Mouse (Mus musculus): ENCODE data around the gene Tmcc1. TPM values are rescaled to one million over a fixed set of nuclear protein-coding genes. Genes with fewer than 3 reads are reported as not detected.

Gene Tmcc1
- total RNA-seq (2023), result 100 to 1,000 TPM; 163 to 174 TPM

DNA sequence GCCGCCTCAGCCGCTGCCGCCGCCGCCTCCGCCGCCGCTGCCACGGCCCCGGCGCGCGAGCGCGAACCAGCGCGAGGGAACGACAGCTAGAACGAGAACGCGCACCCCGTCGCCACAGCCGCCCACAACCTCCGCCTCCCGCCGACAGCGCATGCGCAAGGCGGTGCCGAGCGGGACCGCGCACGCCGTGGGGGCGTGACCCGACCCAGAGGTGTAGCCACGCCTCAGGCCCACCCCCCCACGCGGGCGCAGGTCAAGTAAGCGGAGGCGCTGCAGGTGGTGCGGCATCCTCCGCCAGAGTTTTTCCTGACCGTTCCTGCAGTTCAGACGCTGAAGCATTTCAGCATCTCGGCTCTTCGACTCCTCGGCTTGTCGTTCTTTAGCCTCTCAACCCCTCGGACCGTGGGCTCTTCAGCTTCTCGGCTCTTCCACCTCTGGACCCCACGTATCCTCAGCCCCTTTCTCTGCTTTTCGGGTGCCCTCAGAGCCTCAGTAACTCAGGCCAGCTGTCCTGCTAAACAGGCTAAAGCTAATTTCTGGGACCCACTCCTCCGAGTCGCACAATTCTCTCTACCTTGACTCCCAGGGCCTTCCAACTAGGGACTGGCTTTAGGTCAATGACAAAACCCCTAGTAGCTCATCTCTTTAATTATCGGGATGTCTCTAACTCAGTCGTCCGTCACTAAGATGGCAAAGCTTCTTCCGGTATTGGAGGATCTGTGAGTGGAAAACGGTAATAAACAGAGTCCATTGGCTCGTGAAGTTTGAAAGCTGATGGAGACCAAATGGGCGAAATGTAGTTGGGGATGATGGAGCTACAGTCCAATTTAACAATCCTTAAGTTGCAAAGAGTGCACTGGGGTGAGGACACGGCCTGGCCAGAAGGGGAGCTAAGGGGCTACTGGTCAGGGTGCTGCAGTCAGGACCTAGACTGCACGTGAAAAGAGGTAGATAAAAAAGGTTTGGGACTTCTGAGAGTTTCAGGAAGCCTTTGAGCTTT, at the start of gene Tmcc1:
Gene Tmcc1 (minus strand): TSS at position 93 of the 1,000 bp plus-strand sequence.

DNA sequence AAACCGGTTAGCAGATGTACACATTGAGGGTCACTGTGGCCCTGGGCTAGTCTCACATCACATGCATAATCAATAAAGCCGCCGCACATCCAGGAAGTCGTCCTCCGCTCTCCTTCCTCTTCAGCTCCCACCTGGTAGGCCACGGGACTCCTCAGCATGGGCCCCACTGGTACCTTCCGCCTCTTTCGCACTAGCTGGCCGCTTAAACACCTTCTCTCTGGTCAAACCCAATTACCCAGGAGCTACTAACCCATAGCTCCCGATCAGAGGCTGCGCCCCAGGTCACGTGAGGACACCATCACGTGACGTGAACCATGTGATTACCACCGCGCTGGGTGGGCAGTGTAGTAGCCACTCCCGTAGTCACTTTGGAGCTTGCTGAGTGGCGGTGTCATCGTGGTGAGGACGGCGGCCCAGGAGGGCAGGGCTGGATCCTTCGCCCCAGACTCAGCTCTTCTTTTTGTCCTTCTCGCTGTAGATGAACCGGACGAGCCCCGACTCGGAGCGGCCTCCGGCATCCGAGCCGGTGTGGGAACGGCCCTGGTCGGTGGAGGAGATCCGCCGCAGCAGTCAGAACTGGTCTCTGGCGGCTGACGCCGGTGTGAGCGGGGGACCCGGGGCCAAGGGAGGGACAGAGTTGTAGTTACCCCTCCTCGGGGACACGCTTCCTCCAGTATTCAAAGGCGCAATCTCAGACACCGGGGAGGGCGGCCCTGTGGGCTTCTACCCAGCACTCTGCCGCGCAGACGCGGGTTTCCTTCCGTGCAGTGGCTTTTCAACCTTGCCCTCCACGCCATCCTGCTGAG, 14.6 kb upstream of the Tmcc1 start, which contains the start of gene Washc2:
Gene Washc2 (plus strand): TSS at position 310 of the 806 bp plus-strand sequence.

GRCm38 (mm10) chr6:115994877-115995520, 198.3 kb downstream of the Tmcc1 start, which contains the start of gene Plxnd1:
Plxnd1 (minus strand) TSS chr6:115995005.

Other genes starting within 250 kb of the Tmcc1 start
- gene H1foo, start 248.5 kb downstream of the Tmcc1 start, total RNA-seq (2023), result not detected
- gene Plxnd1, start 198.5 kb downstream of the Tmcc1 start, total RNA-seq (2023), result 100 to 1,000 TPM; 226 to 263 TPM
- 100 to 1,000 TPM; 107 to 112 TPM for gene Washc2, start 14.6 kb upstream of the Tmcc1 start, total RNA-seq (2023)
- 1 to 10 TPM; 6.1 to 6.5 TPM for gene Zfand4, start 70.7 kb upstream of the Tmcc1 start, total RNA-seq (2023)
- gene March8, start 144.5 kb upstream of the Tmcc1 start, total RNA-seq (2023), result 10 to 100 TPM; 16.4 to 17.8 TPM